Mouse (Mus musculus) ovary, adult 18-20 months (tissue): Measurements from ENCODE around the gene Sox18.

ENCODE experiments used
- DNase-seq: peaks from one replicate; pipeline ENCODE4 v3.0.0; 2022; ENCODE audit warnings: low spot score, mixed read lengths

The Sox18 gene

GRCm38 (mm10) chr2:181646626-181647472 is 24.6 kb downstream of the Sox18 start:
- DNase-seq = no peak

GRCm38 (mm10) chr2:181645666-181646065 is 25.8 kb downstream of the Sox18 start:
- no peak for DNase-seq

- DNase-seq = no peak
Measured at GRCm38 (mm10) chr2:181644361-181644760, 27.1 kb downstream of the Sox18 start.

GRCm38 (mm10) chr2:181635865-181636264 is 35.6 kb downstream of the Sox18 start:
- no peak for DNase-seq

GRCm38 (mm10) chr2:181632624-181633023 is 38.8 kb downstream of the Sox18 start:
- DNase-seq = no peak

- DNase-seq = no peak
Measured at GRCm38 (mm10) chr2:181628471-181628870, 43.0 kb downstream of the Sox18 start.

- no peak for DNase-seq
Measured at GRCm38 (mm10) chr2:181623401-181623800, 48.0 kb downstream of the Sox18 start.
